Mouse (Mus musculus): ENCODE measurements around the gene Ttf1.

Ttf1 gene

DNA sequence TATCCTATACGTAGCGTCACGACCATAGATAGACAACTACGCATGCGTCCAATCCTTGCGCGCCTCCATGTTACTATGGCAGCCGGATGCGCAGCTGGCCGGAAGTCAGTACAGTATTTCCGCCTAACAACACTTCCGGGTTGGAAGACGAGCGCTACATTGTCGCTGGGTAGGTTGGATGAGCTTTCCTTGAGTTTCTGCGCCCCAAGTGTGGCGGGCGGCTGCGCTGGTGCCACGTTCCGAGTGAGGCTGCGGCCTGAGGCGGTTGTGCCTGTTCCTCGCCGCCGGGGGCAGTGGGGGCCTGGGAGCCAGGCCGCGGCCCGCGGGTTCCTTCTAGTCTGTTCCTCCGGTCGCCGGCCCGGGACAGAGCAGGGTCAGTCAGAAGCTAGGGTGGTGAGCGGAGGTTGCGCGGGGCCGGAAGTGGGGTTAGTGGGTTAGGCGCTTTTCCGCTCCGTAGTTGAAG is at the start of gene Ttf1:
TSS of gene Ttf1 (plus strand) at position 128 of the 463 bp plus-strand sequence.
- DNase-seq: peak; percentile 92 to 94

DNA sequence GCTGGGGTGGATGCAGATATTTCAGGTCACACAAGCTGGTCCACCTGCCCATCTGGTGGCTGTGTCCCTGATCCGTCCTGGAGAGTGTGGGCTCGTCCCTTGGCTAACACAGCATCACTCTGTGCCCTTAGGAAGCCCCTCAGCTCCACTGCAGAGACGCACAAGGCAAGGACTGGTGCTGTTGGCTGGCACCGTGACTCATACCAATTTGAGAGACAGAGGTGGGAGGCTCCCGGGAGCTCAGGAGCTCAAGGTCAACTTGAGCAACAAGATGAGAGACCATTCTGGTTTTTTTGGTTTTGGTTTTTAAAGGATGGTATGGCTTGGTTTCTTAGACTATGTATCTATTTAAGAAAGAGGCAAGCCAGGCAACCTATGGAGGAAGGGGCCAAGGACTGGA is 47.5 kb upstream of the Ttf1 start:
- DNase-seq: no peak

DNA sequence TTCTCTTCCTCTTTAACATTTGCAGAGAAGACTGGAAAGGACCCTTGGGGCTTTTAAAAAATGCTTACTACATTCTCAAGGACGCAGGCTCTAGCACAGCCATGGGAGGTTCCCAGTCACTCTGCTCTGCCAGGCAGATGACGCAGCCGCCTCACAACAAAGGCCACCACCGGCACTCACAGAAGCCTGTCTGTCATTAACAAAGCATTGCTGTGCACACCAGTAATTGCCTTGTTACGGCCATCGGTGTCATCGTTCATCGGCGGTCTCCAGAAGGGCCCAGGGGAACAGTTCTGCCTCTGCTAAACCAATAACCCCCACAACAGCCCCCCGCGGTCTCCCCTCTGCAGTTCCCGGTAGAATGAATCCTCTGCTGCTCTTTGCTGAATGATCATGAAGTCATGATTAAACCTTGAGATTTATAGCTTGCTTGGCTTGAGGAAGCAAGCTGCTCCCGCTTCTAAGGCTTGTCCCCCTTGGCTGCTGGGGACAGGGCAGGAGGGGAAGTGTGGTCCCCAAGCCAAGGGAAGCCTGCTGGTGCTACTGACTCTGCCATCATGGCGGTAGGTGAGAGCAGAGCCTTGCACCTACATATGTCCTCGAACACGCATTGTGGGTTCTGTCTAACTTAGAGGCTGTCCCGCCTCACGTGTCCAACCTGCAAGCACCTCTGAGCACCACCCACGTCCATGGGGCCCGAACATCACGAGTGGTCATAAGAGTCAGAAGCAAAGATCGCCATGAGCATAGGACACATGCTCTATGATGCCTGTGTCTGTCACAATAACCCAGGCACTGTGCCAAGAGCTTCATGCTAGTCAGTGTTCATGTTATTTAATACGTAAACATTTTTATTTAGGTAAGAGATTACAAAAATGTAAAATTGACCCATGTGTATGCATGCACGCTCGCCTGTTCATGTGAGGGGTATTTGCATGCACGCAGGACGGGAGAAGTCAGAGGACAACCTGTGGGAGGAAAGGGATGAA is 43.2 kb upstream of the Ttf1 start:
- DNase-seq: no peak

DNA sequence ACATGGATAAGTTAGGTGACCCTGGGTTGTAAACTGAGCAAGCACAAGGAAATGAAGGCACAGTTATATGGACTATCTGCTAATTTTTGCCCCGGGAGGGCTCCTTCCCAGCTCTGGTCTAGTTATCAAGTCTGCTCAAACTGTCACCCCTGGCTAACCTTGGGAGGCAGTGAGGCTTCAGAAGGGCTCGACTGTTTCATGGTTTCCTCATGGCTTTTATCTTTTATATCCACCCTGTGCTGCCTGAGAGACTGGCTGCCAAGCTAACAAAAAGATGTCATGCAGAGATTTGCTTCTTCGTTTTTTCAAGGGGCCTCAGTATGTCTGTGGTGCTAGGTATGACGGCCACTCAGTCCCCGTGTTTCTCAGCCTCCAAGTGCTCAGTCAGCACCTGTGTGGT is 41.4 kb upstream of the Ttf1 start:
- DNase-seq: no peak

DNA sequence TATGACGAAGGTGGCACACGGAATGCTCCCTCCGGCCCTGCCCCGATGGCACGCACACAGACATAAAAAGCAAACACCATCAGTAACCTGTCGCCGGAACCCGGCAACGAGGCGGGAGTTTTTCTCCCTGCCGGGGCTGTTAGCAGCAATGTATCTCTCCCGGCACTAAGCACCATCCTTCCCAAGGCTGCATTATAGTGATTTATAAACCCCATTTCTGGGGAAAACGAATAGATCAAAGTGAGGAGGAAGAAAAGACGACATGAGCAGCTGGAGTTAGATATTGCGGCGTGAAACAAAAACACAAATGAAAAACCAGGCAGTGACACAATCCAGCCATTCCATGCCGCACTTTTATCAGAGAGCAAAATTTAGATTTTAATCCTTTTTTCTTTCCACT is 39.0 kb upstream of the Ttf1 start:
- DNase-seq: no peak

- no peak for DNase-seq
Observed at GRCm38 (mm10) chr2:29023001-29023400, 37.1 kb upstream of the Ttf1 start.

- DNase-seq: no peak
Observed at GRCm38 (mm10) chr2:29025284-29025683, 34.8 kb upstream of the Ttf1 start.

DNA sequence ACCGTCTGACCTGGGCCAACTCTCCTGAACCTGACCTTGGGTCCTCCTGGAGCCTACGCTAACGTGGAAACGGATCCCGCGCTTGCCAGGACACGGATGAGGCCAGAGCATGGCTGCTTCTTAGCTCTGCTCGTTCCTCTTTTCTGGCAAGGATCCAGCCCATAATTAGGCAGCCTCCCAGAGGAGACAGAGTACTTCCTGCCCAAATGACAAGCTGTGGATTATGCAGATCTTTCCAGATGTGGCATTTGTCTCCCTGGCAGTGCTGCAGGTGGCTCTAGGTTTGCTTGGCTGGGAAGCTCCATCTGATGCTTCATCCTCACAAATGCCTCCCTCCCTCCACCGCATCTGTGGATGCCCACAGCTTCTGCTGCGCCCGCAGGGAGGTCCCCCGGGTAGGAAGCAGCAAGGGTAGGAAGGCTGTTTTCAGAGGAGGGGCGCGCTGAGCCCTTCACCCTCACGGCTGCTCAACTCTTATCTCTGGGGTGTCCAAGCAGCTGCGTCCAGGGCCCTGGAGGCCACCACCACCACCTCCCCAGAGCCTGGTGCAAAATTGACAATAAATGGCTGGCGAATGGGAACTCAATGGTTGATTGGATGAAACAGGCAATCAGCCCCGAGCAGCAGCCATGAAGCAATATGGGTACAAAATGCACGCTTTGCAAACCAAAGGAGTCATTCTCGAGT is 29.9 kb upstream of the Ttf1 start:
- peak in 1 of 2 experiments; percentile 33 for DNase-seq

GRCm38 (mm10) chr2:29031951-29032350 is 28.1 kb upstream of the Ttf1 start:
- DNase-seq: peak in 1 of 2 experiments; percentile 12

GRCm38 (mm10) chr2:29034542-29035475 is 25.3 kb upstream of the Ttf1 start:
- DNase-seq: peak in 1 of 2 experiments; percentile 22

GRCm38 (mm10) chr2:29035698-29036097 is 24.4 kb upstream of the Ttf1 start:
- DNase-seq: peak; percentile 75 to 89

DNA sequence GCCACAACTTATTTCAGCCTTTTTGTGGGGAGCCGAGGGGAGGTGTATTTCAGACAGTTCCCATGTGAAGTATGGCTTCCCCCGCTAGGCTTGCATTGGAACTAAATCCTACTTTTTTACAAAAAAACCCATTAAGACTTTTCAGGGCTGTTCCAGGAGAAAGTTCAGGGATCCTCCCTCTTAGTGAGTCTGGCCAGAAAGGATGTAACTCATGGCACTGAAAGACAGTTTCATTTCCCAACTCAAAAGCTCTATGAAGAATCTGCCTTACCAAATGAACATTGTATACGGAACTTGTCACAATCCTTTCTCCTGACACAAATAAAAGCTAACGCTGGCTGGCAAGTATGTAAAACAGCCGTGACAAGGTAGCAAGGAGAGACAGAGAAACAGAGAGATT is 20.3 kb upstream of the Ttf1 start:
- no peak for DNase-seq

- DNase-seq: no peak
Observed at GRCm38 (mm10) chr2:29040594-29041476, 19.2 kb upstream of the Ttf1 start.

DNA sequence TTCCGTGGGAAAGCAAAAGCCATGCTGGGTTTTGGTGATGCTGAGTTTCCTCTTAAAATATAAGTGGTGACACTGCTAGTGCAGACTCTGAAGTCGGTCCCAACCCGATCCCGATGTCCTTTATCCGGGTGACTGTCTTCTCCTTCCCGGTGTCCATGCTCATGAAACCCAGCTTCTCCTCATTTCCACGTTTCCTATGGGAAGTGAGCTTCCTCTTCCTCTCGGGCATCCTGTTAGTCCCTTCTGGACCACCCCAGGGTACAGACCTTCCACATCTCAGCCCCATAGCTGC is 18.6 kb upstream of the Ttf1 start:
- DNase-seq: no peak

DNA sequence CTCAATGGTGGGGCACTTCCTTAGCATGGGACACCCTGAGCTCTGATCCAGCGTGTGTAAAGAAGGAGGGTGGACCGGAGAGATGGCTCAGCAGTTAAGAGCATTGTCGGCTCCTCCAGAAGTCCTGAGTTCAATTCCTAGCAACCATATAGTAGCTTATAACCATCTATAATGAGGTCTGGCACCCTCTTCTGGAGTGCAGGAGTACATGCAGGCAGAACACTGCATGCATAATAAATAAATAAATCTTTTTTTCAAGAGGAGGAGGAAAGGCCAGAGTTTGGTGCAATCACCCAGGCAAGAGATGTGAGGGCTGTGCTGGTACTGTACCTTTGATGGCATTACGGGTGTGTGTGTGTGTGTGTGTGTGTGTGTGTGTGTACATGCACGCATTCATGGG is 17.9 kb upstream of the Ttf1 start:
- DNase-seq: no peak

DNA sequence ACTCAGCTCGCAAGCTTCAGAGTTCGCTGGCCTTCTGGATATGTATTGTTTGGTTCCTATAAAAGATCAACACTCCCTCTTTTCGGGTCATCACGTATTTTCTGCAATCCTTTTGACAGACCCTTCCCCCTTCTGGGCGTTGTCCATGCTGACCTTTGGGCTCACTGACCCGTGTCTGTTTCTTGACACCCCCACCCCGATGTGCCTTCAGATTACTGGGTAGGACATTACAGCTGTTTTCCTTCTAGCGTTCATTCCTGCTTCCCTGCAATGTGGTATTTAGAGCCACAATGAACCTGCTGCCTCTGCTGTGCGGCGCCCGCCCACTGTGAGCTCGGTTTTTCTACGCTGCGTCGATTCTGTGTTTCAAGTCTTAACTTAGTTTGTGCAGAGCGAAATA is 13.9 kb upstream of the Ttf1 start:
- DNase-seq: no peak

DNA sequence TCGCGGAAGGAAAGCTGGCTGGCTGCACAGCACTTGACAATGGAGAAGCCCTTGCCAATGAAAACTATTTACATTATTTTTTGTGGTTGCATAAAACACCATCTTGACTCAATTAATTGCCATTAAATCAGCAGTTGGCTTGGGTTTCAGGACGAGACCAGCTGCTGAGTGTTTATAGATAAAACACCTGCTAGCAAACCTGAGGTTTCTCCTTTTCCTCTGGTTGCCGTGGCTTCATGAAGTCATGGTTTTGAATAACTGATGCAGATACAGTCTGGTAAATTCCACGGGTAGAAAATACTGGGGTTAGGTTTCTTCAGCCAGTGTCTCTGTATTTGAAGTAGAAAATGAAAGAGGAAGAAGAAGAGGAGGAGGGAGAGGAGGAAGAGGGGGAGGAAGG is 8.1 kb upstream of the Ttf1 start:
- DNase-seq: no peak

GRCm38 (mm10) chr2:29052943-29053454 is 7.1 kb upstream of the Ttf1 start:
- DNase-seq: peak; percentile 52 to 76

DNA sequence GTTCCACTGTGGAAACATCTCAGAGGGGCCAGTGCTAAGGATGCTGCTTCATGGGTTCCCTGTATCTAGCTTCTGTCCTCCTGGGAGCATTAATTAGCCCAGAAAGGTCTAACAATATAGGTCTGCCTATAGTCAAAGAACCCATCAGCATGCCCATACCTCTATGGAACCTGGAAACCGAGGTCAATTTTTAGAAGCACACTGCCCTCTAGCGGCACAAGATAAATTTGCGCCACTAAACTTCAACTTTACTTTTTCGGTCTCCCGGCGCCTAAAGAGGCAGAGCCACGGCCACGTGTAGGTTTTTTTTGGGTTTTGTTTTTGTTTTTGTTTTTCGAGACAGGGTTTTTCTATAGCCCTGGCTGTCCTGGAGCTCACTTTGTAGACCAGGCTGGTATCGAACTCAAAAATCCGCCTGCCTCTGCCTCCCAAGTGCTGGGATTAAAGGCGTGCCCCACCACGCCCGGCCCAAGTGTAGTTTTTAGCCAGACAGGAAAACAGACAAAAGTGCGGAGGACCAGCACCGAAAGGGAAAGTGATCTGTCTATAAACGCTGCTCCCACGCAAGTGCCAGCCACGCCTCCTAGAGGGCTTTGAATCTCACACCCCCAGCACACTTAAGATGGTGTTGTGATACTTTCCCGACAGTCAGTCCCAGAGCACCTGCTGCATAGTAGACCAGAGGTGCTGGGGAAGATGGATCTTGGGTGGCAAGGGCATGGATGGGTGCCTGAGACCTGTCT is 6.1 kb upstream of the Ttf1 start:
- DNase-seq: peak in 1 of 2 experiments; percentile 72

DNA sequence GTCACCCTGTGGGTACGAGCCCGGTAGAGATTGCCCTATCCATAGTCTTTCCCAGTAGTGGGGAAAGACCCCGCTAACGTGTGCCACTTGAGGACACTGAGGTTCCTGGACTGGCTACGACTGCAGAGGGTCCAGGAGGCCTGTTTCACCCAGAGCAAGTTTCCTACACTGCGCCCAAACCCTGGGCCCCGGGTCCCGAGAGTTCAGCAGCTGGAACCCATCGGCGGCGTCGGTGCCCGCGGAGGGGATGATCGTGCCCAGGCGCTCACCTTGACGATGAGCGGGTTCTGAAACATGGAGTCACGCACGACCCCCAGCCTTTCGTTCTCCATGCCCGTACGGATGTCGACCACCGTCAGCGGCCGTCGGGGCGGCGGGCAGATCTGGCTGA is 5.5 kb upstream of the Ttf1 start:
- DNase-seq: no peak

GRCm38 (mm10) chr2:29054991-29055390 is 5.1 kb upstream of the Ttf1 start, which contains the start of gene Cfap77:
TSS of gene Cfap77 (minus strand) at chr2:29055066.
- peak; percentile 64 to 67 for DNase-seq
